8 mouse cellular contexts compared by ENCODE assay signal in the genomic region with DNA sequence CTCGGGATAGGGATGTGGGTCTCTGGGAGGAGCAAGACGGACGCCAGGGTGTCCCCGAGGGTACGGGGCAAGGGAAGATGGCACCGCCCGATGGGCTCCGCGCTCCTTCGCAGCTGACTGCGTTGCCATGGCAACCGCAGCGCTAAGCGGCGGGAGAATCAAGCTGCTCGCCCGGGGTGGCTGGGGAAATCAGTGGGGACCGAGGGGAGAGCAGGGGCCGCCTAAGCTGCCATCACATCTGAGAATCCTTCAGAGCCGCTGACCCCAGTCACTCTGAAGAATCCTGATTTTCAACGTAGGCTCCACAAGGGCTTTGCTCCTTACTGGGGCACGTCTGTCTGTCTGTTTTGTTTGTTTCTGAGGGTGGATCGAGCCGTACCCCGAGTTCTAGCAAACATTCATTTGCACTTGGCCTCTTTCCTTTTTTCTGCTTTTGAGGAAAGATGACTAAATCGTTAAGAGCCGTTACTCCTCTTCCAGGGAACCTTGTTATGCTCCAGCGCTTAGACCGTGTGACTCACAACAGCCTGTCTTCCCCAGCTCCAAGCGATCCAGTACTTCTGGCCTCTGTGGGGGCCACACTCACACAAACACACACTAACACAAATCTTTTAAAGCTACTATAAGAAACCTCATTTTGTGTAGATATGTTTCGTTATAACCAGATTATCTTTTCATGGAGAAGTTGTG. TPM values are rescaled to one million over a fixed set of nuclear protein-coding genes. Genes with fewer than 3 reads are reported as not detected.
DNase-seq lines count a peak whose midpoint lies in the region; ATAC-seq and TF ChIP-seq lines count a peak whose summit lies in the region.

No protein-coding gene starts in this region.

- H3K36me3 ChIP-seq in heart, embryonic 13.5 days = peaks cover 29% of the 10 kb centered on the region
- H3K36me3 ChIP-seq in MEL (ENCODE audit: control insufficient read depth in 1 of 2, insufficient read depth in 2 of 2, low read length in 2 of 2) (peaks cover 8 to 13% of the 10 kb centered on the region in 2 experiments), macrophage (ENCODE audit: inconsistent target) (peaks cover 21% of the 10 kb centered on the region)
- H3K36me3 ChIP-seq in forebrain, embryonic 14.5 days (ENCODE audit: control insufficient read depth, insufficient read depth, low read length) = peaks cover 28% of the 10 kb centered on the region

- H3K4me2 ChIP-seq in heart, embryonic 13.5 days = peak overlapping the region; percentile 90
- H3K4me2 ChIP-seq in forebrain, embryonic 14.5 days (ENCODE audit: low read length) = peak overlapping the region; percentile 74

- TF ChIP-seq POLR2A in MEL (IDR thresholded peaks at IDR 0.05; ENCODE audit: control insufficient read depth in 1 of 2, insufficient read depth in 1 of 2, low read depth in 1 of 2, low read length in 2 of 2, poor library complexity in 1 of 2) = peak in 1 of 2 experiments; percentile 59; a peak in 1 of 4 replicates

- TF ChIP-seq CTCF in MEL (IDR thresholded peaks at IDR 0.05 in 2 of 3, conservative IDR thresholded peaks at IDR 0.05 in 1 of 3; ENCODE audit: control insufficient read depth in 1 of 3, insufficient read depth in 1 of 3, low read depth in 2 of 3, low read length in 3 of 3, poor library complexity in 1 of 3, severe bottlenecking in 1 of 3) = no peak

- H3K9ac ChIP-seq in heart, embryonic 13.5 days = peak overlapping the region; percentile 95
- H3K9ac ChIP-seq in MEL (ENCODE audit: control insufficient read depth, low read depth, low read length, poor library complexity, severe bottlenecking) = peak overlapping the region; percentile 73
- H3K9ac ChIP-seq in forebrain, embryonic 14.5 days (ENCODE audit: low read length) = peak overlapping the region; percentile 96

- H3K4me3 ChIP-seq in heart, embryonic 13.5 days = peak overlapping the region; percentile 92
- H3K4me3 ChIP-seq in MEL (ENCODE audit: control insufficient read depth in 1 of 2, insufficient read depth in 1 of 2, low read depth in 2 of 2, low read length in 2 of 2) (peak overlapping the region; percentile 53 to 76), macrophage (ENCODE audit: inconsistent target) (peak overlapping the region; percentile 90)
- peak overlapping the region; percentile 94 for H3K4me3 ChIP-seq in forebrain, embryonic 14.5 days (ENCODE audit: low read depth, low read length)

- peak overlapping the region; percentile 85 for H3K27ac ChIP-seq in heart, embryonic 13.5 days (replicated peaks)
- H3K27ac ChIP-seq in MEL (ENCODE audit: control insufficient read depth, low read depth, low read length) (no peak overlapping the region), macrophage (no peak overlapping the region)
- H3K27ac ChIP-seq in forebrain, embryonic 14.5 days (ENCODE audit: low read depth, low read length) = peak overlapping the region; percentile 98

- no peaks in the 10 kb centered on the region for H3K9me3 ChIP-seq in heart, embryonic 13.5 days
- no peaks in the 10 kb centered on the region for H3K9me3 ChIP-seq in MEL (replicated peaks; ENCODE audit: insufficient read depth, low read length)
- no peaks in the 10 kb centered on the region for H3K9me3 ChIP-seq in forebrain, embryonic 14.5 days (replicated peaks; ENCODE audit: control insufficient read depth, low read length)

- WGBS in heart, embryonic 13.5 days = 1% methylated on average over 31 of the region's 31 CpGs
- 1% methylated on average over 31 of the region's 31 CpGs for WGBS in forebrain, embryonic 14.5 days
- WGBS in macrophage (ENCODE audit: missing documents) = 2% methylated on average over 28 of the region's 31 CpGs

- no peak for DNase-seq in heart, adult 18-20 months
- no peak for DNase-seq in MEL (ENCODE audit: low read depth, low spot score)
- DNase-seq in forebrain, embryonic 14.5 days (ENCODE audit: low spot score) = no peak
- no peak for DNase-seq in thymus, postnatal 14 days
- DNase-seq in cerebellum, adult 18-20 months = no peak
- no peak for DNase-seq in spleen, postnatal 4 days (ENCODE audit: low spot score in 2 of 2)

- H3K79me2 ChIP-seq in MEL (ENCODE audit: control insufficient read depth, insufficient read depth, low read length, poor library complexity) = peaks cover 30% of the 10 kb centered on the region
- peaks cover 42% of the 10 kb centered on the region for H3K79me2 ChIP-seq in macrophage (ENCODE audit: inconsistent target)

- H3K4me1 ChIP-seq in heart, embryonic 13.5 days = peaks cover 23% of the 10 kb centered on the region
- H3K4me1 ChIP-seq in MEL (ENCODE audit: control insufficient read depth in 1 of 2, insufficient read depth in 2 of 2, low read length in 2 of 2) = peaks cover 2 to 11% of the 10 kb centered on the region in 2 experiments
- peaks cover 12% of the 10 kb centered on the region for H3K4me1 ChIP-seq in forebrain, embryonic 14.5 days (ENCODE audit: control insufficient read depth, insufficient read depth, low read length)

- no peak for TF ChIP-seq EP300 in MEL (IDR thresholded peaks at IDR 0.05; ENCODE audit: low read depth in 1 of 2, low read length in 2 of 2)

- no peak; the same call in 1 of the 2 replicates for ATAC-seq in heart, embryonic 13.5 days (ENCODE audit: extremely low read depth, insufficient number of reproducible peaks, low FRiP score, low TSS enrichment)
- no peak; the same call in 1 of the 2 replicates for ATAC-seq in forebrain, embryonic 14.5 days

- no peak for TF ChIP-seq RAD21 in MEL (IDR thresholded peaks at IDR 0.05; ENCODE audit: low read depth, low read length)

- peaks cover 36% of the 10 kb centered on the region for H3K27me3 ChIP-seq in heart, embryonic 13.5 days (replicated peaks)
- peaks cover 5 to 13% of the 10 kb centered on the region in 2 experiments; a peak in 2 of 4 replicates for H3K27me3 ChIP-seq in MEL (ENCODE audit: control insufficient read depth in 1 of 2, insufficient read depth in 2 of 2, low read length in 2 of 2)
- no peaks in the 10 kb centered on the region for H3K27me3 ChIP-seq in forebrain, embryonic 14.5 days (replicated peaks; ENCODE audit: control insufficient read depth, insufficient read depth, low read length)

RNA-seq across cellular contexts. Expression of a gene that starts 0.5 kb away (rescaled TPM):
- polyA plus RNA-seq in heart, embryonic 13.5 days (2015; fragmentation: Nextera tagmentation; extraction: Ambion mirVana) = 281 and 304 TPM in 2 replicates
- 10 to 100 TPM; 62.5 to 71.7 TPM for total RNA-seq in heart, adult 18-20 months (2021)
- total RNA-seq in MEL (2012; rRNA removed) = 509 and 608 TPM in 2 replicates
- polyA plus RNA-seq in MEL (2012; ENCODE audit: insufficient read depth in 1 of 2, insufficient read length in 2 of 2, low read depth in 1 of 2, low replicate concordance in 2 of 2, missing spikeins in 1 of 2) = 100 to 1,000 TPM; 427 to 521 TPM
- polyA plus RNA-seq in forebrain, embryonic 14.5 days (2014; fragmentation: Nextera tagmentation; extraction: Ambion mirVana) = 293 and 315 TPM in 2 replicates
- total RNA-seq in macrophage (2018; cell fraction: chromatin; rRNA removed) = 100 to 1,000 TPM in 6 of 26 experiments, 10 to 100 TPM in 20; 30.8 to 125 (median 89.8) TPM
- total RNA-seq in macrophage (2018; cell fraction: cytosol; rRNA removed) = 100 to 1,000 TPM in 20 of 26 experiments, 10 to 100 TPM in 6; 85.6 to 141 (median 111) TPM
- 100 to 1,000 TPM in 4 of 26 experiments, 10 to 100 TPM in 22; 38.2 to 124 (median 58.8) TPM for total RNA-seq in macrophage (2018; cell fraction: nucleus; rRNA removed)
- 73.3 to 139 TPM (median 79.7 TPM) in 3 replicates for polyA plus RNA-seq in macrophage (2018)

RNA-seq across cellular contexts. Expression of a gene that starts 7.2 kb away (rescaled TPM):
- 0.36 and 0.37 TPM in 2 replicates for polyA plus RNA-seq in heart, embryonic 13.5 days (2015; fragmentation: Nextera tagmentation; extraction: Ambion mirVana)
- total RNA-seq in heart, adult 18-20 months (2021) = not detected
- not detected in 2 replicates for total RNA-seq in MEL (2012; rRNA removed)
- polyA plus RNA-seq in MEL (2012; ENCODE audit: insufficient read depth in 1 of 2, insufficient read length in 2 of 2, low read depth in 1 of 2, low replicate concordance in 2 of 2, missing spikeins in 1 of 2) (not detected), macrophage (2018) (0.06 to 0.68 TPM (median 0.22 TPM) in 3 replicates)
- polyA plus RNA-seq in forebrain, embryonic 14.5 days (2014; fragmentation: Nextera tagmentation; extraction: Ambion mirVana) = 0.09 and 0.15 TPM in 2 replicates
- total RNA-seq in macrophage (2018; cell fraction: chromatin; rRNA removed) = 1 to 10 TPM in 7 of 26 experiments, under 1 TPM in 6, not detected in 13; 0.19 to 2.5 (median 1.1) TPM
- total RNA-seq in macrophage (2018; cell fraction: cytosol; rRNA removed) = under 1 TPM in 20 of 26 experiments, not detected in 6; 0.03 to 0.54 (median 0.27) TPM
- total RNA-seq in macrophage (2018; cell fraction: nucleus; rRNA removed) = 1 to 10 TPM in 6 of 26 experiments, under 1 TPM in 5, not detected in 15; 0.17 to 1.4 (median 1.1) TPM

RNA-seq across cellular contexts. Expression of a gene that starts 32.7 kb away (rescaled TPM):
- polyA plus RNA-seq in heart, embryonic 13.5 days (2015; fragmentation: Nextera tagmentation; extraction: Ambion mirVana) = 103 and 104 TPM in 2 replicates
- total RNA-seq in heart, adult 18-20 months (2021) = 100 to 1,000 TPM in 1 of 2 experiments, 10 to 100 TPM in 1; 91.3 to 110 TPM
- total RNA-seq in MEL (2012; rRNA removed) = 51.4 and 54.1 TPM in 2 replicates
- polyA plus RNA-seq in MEL (2012; ENCODE audit: insufficient read depth in 1 of 2, insufficient read length in 2 of 2, low read depth in 1 of 2, low replicate concordance in 2 of 2, missing spikeins in 1 of 2) = 10 to 100 TPM in 1 of 2 experiments, not detected in 1; 85.6 TPM
- 28.3 and 45.5 TPM in 2 replicates for polyA plus RNA-seq in forebrain, embryonic 14.5 days (2014; fragmentation: Nextera tagmentation; extraction: Ambion mirVana)
- total RNA-seq in macrophage (2018; cell fraction: chromatin; rRNA removed) = 100 to 1,000 TPM in 2 of 26 experiments, 10 to 100 TPM in 24; 22.4 to 108 (median 52.3) TPM
- 100 to 1,000 TPM in 12 of 26 experiments, 10 to 100 TPM in 14; 62.7 to 145 (median 98.3) TPM for total RNA-seq in macrophage (2018; cell fraction: cytosol; rRNA removed)
- total RNA-seq in macrophage (2018; cell fraction: nucleus; rRNA removed) = 100 to 1,000 TPM in 23 of 26 experiments, 10 to 100 TPM in 3; 49.1 to 209 (median 135) TPM
- polyA plus RNA-seq in macrophage (2018) = 61.8 to 138 TPM (median 92.6 TPM) in 3 replicates

RNA-seq across cellular contexts. Expression of a gene that starts 54.9 kb away (rescaled TPM):
- polyA plus RNA-seq in heart, embryonic 13.5 days (2015; fragmentation: Nextera tagmentation; extraction: Ambion mirVana) = 5.7 and 6.9 TPM in 2 replicates
- total RNA-seq in heart, adult 18-20 months (2021) = 1 to 10 TPM; 4.8 to 5.6 TPM
- 0.12 TPM in 1 of 2 replicates, not detected in the other for total RNA-seq in MEL (2012; rRNA removed)
- under 1 TPM in 1 of 2 experiments, not detected in 1; 0.25 TPM for polyA plus RNA-seq in MEL (2012; ENCODE audit: insufficient read depth in 1 of 2, insufficient read length in 2 of 2, low read depth in 1 of 2, low replicate concordance in 2 of 2, missing spikeins in 1 of 2)
- polyA plus RNA-seq in forebrain, embryonic 14.5 days (2014; fragmentation: Nextera tagmentation; extraction: Ambion mirVana) = 2.7 TPM in 2 replicates
- total RNA-seq in macrophage (2018; cell fraction: chromatin; rRNA removed) = 10 to 100 TPM in 16 of 26 experiments, 1 to 10 TPM in 10; 1.5 to 56.9 (median 13.5) TPM
- 10 to 100 TPM; 22.7 to 73.8 (median 37.7) TPM for total RNA-seq in macrophage (2018; cell fraction: cytosol; rRNA removed)
- total RNA-seq in macrophage (2018; cell fraction: nucleus; rRNA removed) = 10 to 100 TPM in 25 of 26 experiments, 1 to 10 TPM in 1; 8.5 to 92.5 (median 49.4) TPM
- polyA plus RNA-seq in macrophage (2018) = 29.1 to 46.3 TPM (median 41.6 TPM) in 3 replicates

RNA-seq across cellular contexts. Expression of a gene that starts 55.0 kb away (rescaled TPM):
- polyA plus RNA-seq in heart, embryonic 13.5 days (2015; fragmentation: Nextera tagmentation; extraction: Ambion mirVana) = 9.3 and 10.4 TPM in 2 replicates
- total RNA-seq in heart, adult 18-20 months (2021) = 1 to 10 TPM; 3.1 TPM
- total RNA-seq in MEL (2012; rRNA removed) = not detected in 2 replicates
- polyA plus RNA-seq in MEL (2012; ENCODE audit: insufficient read depth in 1 of 2, insufficient read length in 2 of 2, low read depth in 1 of 2, low replicate concordance in 2 of 2, missing spikeins in 1 of 2) = under 1 TPM in 1 of 2 experiments, not detected in 1; 0.04 TPM
- polyA plus RNA-seq in forebrain, embryonic 14.5 days (2014; fragmentation: Nextera tagmentation; extraction: Ambion mirVana) = 2.5 and 3.8 TPM in 2 replicates
- total RNA-seq in macrophage (2018; cell fraction: chromatin; rRNA removed) = 100 to 1,000 TPM in 9 of 26 experiments, 10 to 100 TPM in 17; 15.5 to 377 (median 67.8) TPM
- 10 to 100 TPM in 25 of 26 experiments, 1 to 10 TPM in 1; 9.5 to 65.6 (median 19.1) TPM for total RNA-seq in macrophage (2018; cell fraction: cytosol; rRNA removed)
- 100 to 1,000 TPM in 9 of 26 experiments, 10 to 100 TPM in 17; 14.8 to 287 (median 44.4) TPM for total RNA-seq in macrophage (2018; cell fraction: nucleus; rRNA removed)
- polyA plus RNA-seq in macrophage (2018) = 18.1 to 63.0 TPM (median 27.9 TPM) in 3 replicates

Comparison
In these comparisons a context has a peak if more than half of its experiments do, and no peak if none do; other contexts are left out.
1. H3K27ac ChIP-seq: peak in heart, embryonic 13.5 days (single experiment) and forebrain, embryonic 14.5 days (single experiment); none in MEL (single experiment) and macrophage (single experiment).
2. Peak in every context shown above with its lines, with median percentiles within 50 percentile points of each other: H3K4me3 ChIP-seq and H3K9ac ChIP-seq.